Mouse (Mus musculus): ENCODE data around the gene Speg. TPM values are rescaled to one million over a fixed set of nuclear protein-coding genes. Genes with fewer than 3 reads are reported as not detected.
A peak's percentile ranks its signal among the peaks of the same experiment; 100 is the strongest.

Gene Speg
- polyA plus RNA-seq, 1 experiment from 2014 or later = 20.8 TPM

GRCm38 (mm10) chr1:75456746-75457564, 81.9 kb downstream of the Speg start:
- peak overlapping the region; percentile 30 for H3K27ac ChIP-seq (ENCODE audit: low read depth, low read length)
- H3K9me3 ChIP-seq (ENCODE audit: control insufficient read depth, low read length) = no peaks in the 10 kb centered on the region
- WGBS = 10% methylated on average over 14 of the region's 14 CpGs
- H3K4me2 ChIP-seq (ENCODE audit: low read depth, low read length) = no peak overlapping the region
- no peak overlapping the region for H3K4me3 ChIP-seq (ENCODE audit: low read depth, low read length)
- no peaks in the 10 kb centered on the region for H3K36me3 ChIP-seq (ENCODE audit: control insufficient read depth, insufficient read depth, low read length)
- no peak overlapping the region for H3K9ac ChIP-seq (replicated peaks; ENCODE audit: low read depth, low read length)
- ATAC-seq (ENCODE audit: low read depth) = no peak
- peaks cover 12% of the 10 kb centered on the region for H3K4me1 ChIP-seq (ENCODE audit: control insufficient read depth, insufficient read depth, low read length)
- H3K27me3 ChIP-seq (ENCODE audit: control insufficient read depth, insufficient read depth, low read length) = no peaks in the 10 kb centered on the region

GRCm38 (mm10) chr1:75457710-75458024, 82.6 kb downstream of the Speg start:
- no peak for ATAC-seq (ENCODE audit: low read depth)
- WGBS = 5% methylated on average over 8 of the region's 10 CpGs
- Histone ChIP-seq H3K9me3 (ENCODE audit: control insufficient read depth, low read length) (no peaks in the 10 kb centered on the region), H3K4me2 (ENCODE audit: low read depth, low read length) (peak overlapping the region; percentile 44; the same call in 1 of the 2 replicates), H3K27ac (ENCODE audit: low read depth, low read length) (peak overlapping the region; percentile 52), H3K4me3 (ENCODE audit: low read depth, low read length) (no peak overlapping the region), H3K9ac (replicated peaks; ENCODE audit: low read depth, low read length) (peak overlapping the region; percentile 28; the same call in 1 of the 2 replicates), H3K4me1 (ENCODE audit: control insufficient read depth, insufficient read depth, low read length) (peaks cover 12% of the 10 kb centered on the region), H3K27me3 (ENCODE audit: control insufficient read depth, insufficient read depth, low read length) (no peaks in the 10 kb centered on the region), H3K36me3 (ENCODE audit: control insufficient read depth, insufficient read depth, low read length) (no peaks in the 10 kb centered on the region)

GRCm38 (mm10) chr1:75458025-75458788, 83.1 kb downstream of the Speg start:
- Histone ChIP-seq H3K4me2 (ENCODE audit: low read depth, low read length) (peak overlapping the region; percentile 44), H3K9ac (replicated peaks; ENCODE audit: low read depth, low read length) (peak overlapping the region; percentile 28; the same call in 1 of the 2 replicates), H3K27me3 (ENCODE audit: control insufficient read depth, insufficient read depth, low read length) (no peaks in the 10 kb centered on the region), H3K9me3 (ENCODE audit: control insufficient read depth, low read length) (no peaks in the 10 kb centered on the region), H3K36me3 (ENCODE audit: control insufficient read depth, insufficient read depth, low read length) (no peaks in the 10 kb centered on the region), H3K27ac (ENCODE audit: low read depth, low read length) (peak overlapping the region; percentile 73), H3K4me3 (ENCODE audit: low read depth, low read length) (peak overlapping the region; percentile 16; the same call in 1 of the 2 replicates), H3K4me1 (ENCODE audit: control insufficient read depth, insufficient read depth, low read length) (peaks cover 12% of the 10 kb centered on the region)
- WGBS = 1% methylated on average over 42 of the region's 42 CpGs
- peak; percentile 38 for ATAC-seq (ENCODE audit: low read depth)

- H3K27ac ChIP-seq (ENCODE audit: low read depth, low read length) = peak overlapping the region; percentile 73
- H3K4me1 ChIP-seq (ENCODE audit: control insufficient read depth, insufficient read depth, low read length) = peaks cover 12% of the 10 kb centered on the region
- peak overlapping the region; percentile 44 for H3K4me2 ChIP-seq (ENCODE audit: low read depth, low read length)
- no peaks in the 10 kb centered on the region for H3K36me3 ChIP-seq (ENCODE audit: control insufficient read depth, insufficient read depth, low read length)
- peak overlapping the region; percentile 16; the same call in 1 of the 2 replicates for H3K4me3 ChIP-seq (ENCODE audit: low read depth, low read length)
- WGBS = 18% methylated on average over 23 of the region's 23 CpGs
- no peaks in the 10 kb centered on the region for H3K27me3 ChIP-seq (ENCODE audit: control insufficient read depth, insufficient read depth, low read length)
- ATAC-seq (ENCODE audit: low read depth) = no peak
- 0 out of 2 replicates have a peak overlapping the region, but pooled peaks have one; percentile 28 for H3K9ac ChIP-seq (replicated peaks; ENCODE audit: low read depth, low read length)
- H3K9me3 ChIP-seq (ENCODE audit: control insufficient read depth, low read length) = no peaks in the 10 kb centered on the region
Observed at GRCm38 (mm10) chr1:75458789-75459684, 83.9 kb downstream of the Speg start.

GRCm38 (mm10) chr1:75460297-75460696, 85.2 kb downstream of the Speg start:
- H3K4me1 ChIP-seq (ENCODE audit: control insufficient read depth, insufficient read depth, low read length) = peaks cover 12% of the 10 kb centered on the region
- no peak for ATAC-seq (ENCODE audit: low read depth)

GRCm38 (mm10) chr1:75462636-75463035, 87.5 kb downstream of the Speg start:
- Histone ChIP-seq H3K9ac (replicated peaks; ENCODE audit: low read depth, low read length) (no peak overlapping the region), H3K4me3 (ENCODE audit: low read depth, low read length) (no peak overlapping the region), H3K4me2 (ENCODE audit: low read depth, low read length) (no peak overlapping the region), H3K4me1 (ENCODE audit: control insufficient read depth, insufficient read depth, low read length) (peaks cover 5% of the 10 kb centered on the region), H3K9me3 (ENCODE audit: control insufficient read depth, low read length) (no peaks in the 10 kb centered on the region), H3K27me3 (ENCODE audit: control insufficient read depth, insufficient read depth, low read length) (no peaks in the 10 kb centered on the region), H3K36me3 (ENCODE audit: control insufficient read depth, insufficient read depth, low read length) (no peaks in the 10 kb centered on the region), H3K27ac (ENCODE audit: low read depth, low read length) (no peak overlapping the region)
- ATAC-seq (ENCODE audit: low read depth) = no peak
- 25% methylated on average over 1 of the region's 1 CpGs for whole genome bisulfite sequencing

More at GRCm38 (mm10) chr1:75460297-75460696, 85.2 kb downstream of the Speg start:
- H3K27me3 ChIP-seq (ENCODE audit: control insufficient read depth, insufficient read depth, low read length) = no peaks in the 10 kb centered on the region
- no peak overlapping the region for H3K9ac ChIP-seq (replicated peaks; ENCODE audit: low read depth, low read length)
- WGBS = 68% methylated on average over 7 of the region's 7 CpGs
- H3K9me3 ChIP-seq (ENCODE audit: control insufficient read depth, low read length) = no peaks in the 10 kb centered on the region
- H3K27ac ChIP-seq (ENCODE audit: low read depth, low read length) = no peak overlapping the region
- no peak overlapping the region for H3K4me2 ChIP-seq (ENCODE audit: low read depth, low read length)
- H3K36me3 ChIP-seq (ENCODE audit: control insufficient read depth, insufficient read depth, low read length) = no peaks in the 10 kb centered on the region
- H3K4me3 ChIP-seq (ENCODE audit: low read depth, low read length) = no peak overlapping the region

GRCm38 (mm10) chr1:75463652-75464204, 88.6 kb downstream of the Speg start:
- no peak overlapping the region for H3K9ac ChIP-seq (replicated peaks; ENCODE audit: low read depth, low read length)
- H3K4me3 ChIP-seq (ENCODE audit: low read depth, low read length) = no peak overlapping the region
- H3K4me1 ChIP-seq (ENCODE audit: control insufficient read depth, insufficient read depth, low read length) = no peaks in the 10 kb centered on the region; the same call in 1 of the 2 replicates
- no peak for ATAC-seq (ENCODE audit: low read depth)
- H3K27me3 ChIP-seq (ENCODE audit: control insufficient read depth, insufficient read depth, low read length) = no peaks in the 10 kb centered on the region
- no peaks in the 10 kb centered on the region for H3K36me3 ChIP-seq (ENCODE audit: control insufficient read depth, insufficient read depth, low read length)
- H3K9me3 ChIP-seq (ENCODE audit: control insufficient read depth, low read length) = no peaks in the 10 kb centered on the region
- WGBS = 84% methylated on average over 5 of the region's 5 CpGs
- H3K4me2 ChIP-seq (ENCODE audit: low read depth, low read length) = no peak overlapping the region
- no peak overlapping the region for H3K27ac ChIP-seq (ENCODE audit: low read depth, low read length)

GRCm38 (mm10) chr1:75467215-75467927, 92.3 kb downstream of the Speg start:
- Histone ChIP-seq H3K9me3 (ENCODE audit: control insufficient read depth, low read length) (no peaks in the 10 kb centered on the region), H3K36me3 (ENCODE audit: control insufficient read depth, insufficient read depth, low read length) (peaks cover under 1% of the 10 kb centered on the region; the same call in 1 of the 2 replicates), H3K4me2 (ENCODE audit: low read depth, low read length) (no peak overlapping the region), H3K4me1 (ENCODE audit: control insufficient read depth, insufficient read depth, low read length) (no peaks in the 10 kb centered on the region), H3K9ac (replicated peaks; ENCODE audit: low read depth, low read length) (no peak overlapping the region), H3K4me3 (ENCODE audit: low read depth, low read length) (no peak overlapping the region), H3K27me3 (ENCODE audit: control insufficient read depth, insufficient read depth, low read length) (no peaks in the 10 kb centered on the region), H3K27ac (ENCODE audit: low read depth, low read length) (no peak overlapping the region)
- 8% methylated on average over 14 of the region's 14 CpGs for WGBS
- ATAC-seq (ENCODE audit: low read depth) = peak; percentile 75
